ENCODE assay signal across 14 mouse cellular contexts in genomic region chr14:118173590-118174203, GRCm38 (mm10). TPM values are rescaled to one million over a fixed set of nuclear protein-coding genes. Genes with fewer than 3 reads are reported as not detected.
DNase-seq lines count a peak whose midpoint lies in the region; ATAC-seq and TF ChIP-seq lines count a peak whose summit lies in the region.
"Had no signal": no experiment of that assay in that cellular context is flagged by ENCODE, and none has a peak within 500 bp of the region (broad histone marks: within the 10 kb centered on the region; RNA-seq: fewer than 3 reads in every experiment).

No protein-coding gene starts in this region.

- TF ChIP-seq EP300 in liver, postnatal 0 days (IDR thresholded peaks at IDR 0.05; ENCODE audit: low read depth): no peak

- H3K27me3 ChIP-seq in midbrain, embryonic 11.5 days (ENCODE audit: control insufficient read depth, insufficient read depth, low read length): no peaks in the 10 kb centered on the region
- peaks cover 23% of the 10 kb centered on the region for H3K27me3 ChIP-seq in midbrain, embryonic 10.5 days (ENCODE audit: low read depth, poor library complexity, severe bottlenecking)
- H3K27me3 ChIP-seq in liver, postnatal 0 days (ENCODE audit: insufficient read depth, low read length): no peaks in the 10 kb centered on the region

- no peak overlapping the region for H3K4me2 ChIP-seq in midbrain, embryonic 11.5 days
- no peak overlapping the region for H3K4me2 ChIP-seq in liver, postnatal 0 days (ENCODE audit: low read depth, low read length)

- TF ChIP-seq CTCF in liver, postnatal 0 days (IDR thresholded peaks at IDR 0.05; ENCODE audit: low read depth): no peak

- H3K9ac ChIP-seq in midbrain, embryonic 11.5 days (ENCODE audit: low read length): no peak overlapping the region
- no peak overlapping the region for H3K9ac ChIP-seq in liver, postnatal 0 days (replicated peaks)
- H3K9ac ChIP-seq: liver, embryonic 14.5 days had no signal

- peaks cover 2% of the 10 kb centered on the region; the same call in 1 of the 2 replicates for H3K9me3 ChIP-seq in midbrain, embryonic 11.5 days (ENCODE audit: control insufficient read depth, low read length)
- H3K9me3 ChIP-seq in midbrain, embryonic 10.5 days (replicated peaks): no peaks in the 10 kb centered on the region; the same call in 1 of the 2 replicates
- no peaks in the 10 kb centered on the region for H3K9me3 ChIP-seq in liver, postnatal 0 days (ENCODE audit: low read length)

- peaks cover 2% of the 10 kb centered on the region; the same call in 1 of the 2 replicates for H3K4me1 ChIP-seq in midbrain, embryonic 11.5 days (ENCODE audit: control insufficient read depth, insufficient read depth, low read length)
- peaks cover 33% of the 10 kb centered on the region for H3K4me1 ChIP-seq in midbrain, embryonic 10.5 days
- H3K4me1 ChIP-seq in liver, postnatal 0 days (ENCODE audit: insufficient read depth): no peaks in the 10 kb centered on the region

- H3K27ac ChIP-seq in midbrain, embryonic 11.5 days (ENCODE audit: low read depth, low read length): no peak overlapping the region
- H3K27ac ChIP-seq in midbrain, embryonic 10.5 days (replicated peaks): no peak overlapping the region
- H3K27ac ChIP-seq in liver, postnatal 0 days (ENCODE audit: low read depth): no peak overlapping the region
- H3K27ac ChIP-seq: liver, embryonic 14.5 days had no signal

- WGBS in midbrain, embryonic 11.5 days: 69% methylated on average over 11 of the region's 11 CpGs
- 71% methylated on average over 11 of the region's 11 CpGs for WGBS in midbrain, embryonic 10.5 days
- 54% methylated on average over 11 of the region's 11 CpGs for WGBS in liver, postnatal 0 days (ENCODE audit: insufficient replicate concordance)

- peak; percentile 52 for ATAC-seq in midbrain, embryonic 11.5 days (ENCODE audit: low FRiP score)
- no peak for ATAC-seq in erythroid progenitor cell, adult 5-6 weeks (replicated peaks; ENCODE audit: low FRiP score, poor library complexity, severe bottlenecking)
- no peak for ATAC-seq in liver, postnatal 0 days

- no peak overlapping the region for H3K4me3 ChIP-seq in midbrain, embryonic 11.5 days (ENCODE audit: low read depth, low read length)
- no peak overlapping the region for H3K4me3 ChIP-seq in midbrain, embryonic 10.5 days
- H3K4me3 ChIP-seq in liver, postnatal 0 days (ENCODE audit: low read depth, low read length): no peak overlapping the region

- H3K36me3 ChIP-seq in midbrain, embryonic 11.5 days (ENCODE audit: control insufficient read depth, insufficient read depth, low read length): no peaks in the 10 kb centered on the region; the same call in 1 of the 2 replicates
- H3K36me3 ChIP-seq in midbrain, embryonic 10.5 days: peaks cover 10% of the 10 kb centered on the region
- H3K36me3 ChIP-seq in liver, postnatal 0 days (replicated peaks; ENCODE audit: insufficient read depth, low read length): 0 out of 2 replicates have a peak, but pooled peaks cover 1% of the 10 kb centered on the region

- DNase-seq in heart, adult 11 months: peak; percentile 55
- no peak for DNase-seq in heart, adult 8-10 months (ENCODE audit: low spot score)
- no peak for DNase-seq in midbrain, embryonic 11.5 days (ENCODE audit: low spot score, missing footprints)
- no peak for DNase-seq in midbrain, embryonic 10.5 days (ENCODE audit: low spot score)
- peak; percentile 39 for DNase-seq in ZHBTc4 (ENCODE audit: low read depth, low spot score)
- peak; percentile 41 for DNase-seq in thymus, postnatal 0 days (ENCODE audit: low spot score)
- no peak for DNase-seq in liver, postnatal 0 days
- DNase-seq: adrenal gland, adult 8-10 months; heart, adult 18-20 months; heart, postnatal 14 days; layer of hippocampus, adult 9-11 months; spleen, adult 18-20 months had no signal

RNA-seq across cellular contexts. Expression of gene Gpr180, which starts 36.7 kb away (rescaled TPM):
- total RNA-seq in heart, adult 8-10 months (2022): 10 to 100 TPM; 18.2 to 22.9 (median 21.9) TPM
- polyA plus RNA-seq in midbrain, embryonic 11.5 days (2014; fragmentation: Nextera tagmentation; extraction: Ambion mirVana): 29.5 and 32.3 TPM in 2 replicates
- polyA plus RNA-seq in midbrain, embryonic 10.5 days (2016; fragmentation: Nextera tagmentation; extraction: Ambion mirVana): 35.8 and 38.5 TPM in 2 replicates
- polyA plus RNA-seq in thymus, postnatal 0 days (2015; fragmentation: Nextera tagmentation; extraction: Ambion mirVana): 21.7 and 23.1 TPM in 2 replicates
- 1.1 and 2.5 TPM in 2 replicates for total RNA-seq in erythroid progenitor cell, adult 5-6 weeks (2015; ENCODE audit: low replicate concordance)
- total RNA-seq in erythroid progenitor cell, adult 5-6 weeks (2017; ENCODE audit: low replicate concordance): 1.7 TPM in 1 of 2 replicates, not detected in the other
- 12.3 and 13.4 TPM in 2 replicates for polyA plus RNA-seq in liver, postnatal 0 days (2015; fragmentation: Nextera tagmentation; extraction: Ambion mirVana)

RNA-seq across cellular contexts. Expression of gene Tgds, which starts 41.1 kb away (rescaled TPM):
- 10 to 100 TPM in 1 of 4 experiments, 1 to 10 TPM in 3; 7.8 to 10.5 (median 9.2) TPM for total RNA-seq in heart, adult 8-10 months (2022)
- polyA plus RNA-seq in midbrain, embryonic 11.5 days (2014; fragmentation: Nextera tagmentation; extraction: Ambion mirVana): 28.7 and 29.5 TPM in 2 replicates
- 28.3 and 29.1 TPM in 2 replicates for polyA plus RNA-seq in midbrain, embryonic 10.5 days (2016; fragmentation: Nextera tagmentation; extraction: Ambion mirVana)
- 34.4 and 35.3 TPM in 2 replicates for polyA plus RNA-seq in thymus, postnatal 0 days (2015; fragmentation: Nextera tagmentation; extraction: Ambion mirVana)
- 7.1 and 10.8 TPM in 2 replicates for total RNA-seq in erythroid progenitor cell, adult 5-6 weeks (2015; ENCODE audit: low replicate concordance)
- total RNA-seq in erythroid progenitor cell, adult 5-6 weeks (2017; ENCODE audit: low replicate concordance): 1.5 and 2.4 TPM in 2 replicates
- 15.5 and 16.0 TPM in 2 replicates for polyA plus RNA-seq in liver, postnatal 0 days (2015; fragmentation: Nextera tagmentation; extraction: Ambion mirVana)

Comparison
In these comparisons a context has a peak if more than half of its experiments do, and no peak if none do; other contexts are left out.
1. DNase-seq: peak in heart, adult 11 months (single experiment), ZHBTc4 (single experiment) and thymus, postnatal 0 days (single experiment); none in heart, adult 8-10 months (single experiment), midbrain, embryonic 11.5 days (single experiment), midbrain, embryonic 10.5 days (single experiment) and liver, postnatal 0 days (single experiment).